Mouse (Mus musculus): ENCODE measurements at regions not wholly inside any gene's neighbourhood (a gene's known extent, or its start where the extent isn't known, plus 50 kb on each side); places are given as distances from the start of the nearest gene placed in this dataset.

- Histone ChIP-seq H3K4me3 (ENCODE audit: control insufficient read depth in 1 of 2, insufficient read depth in 1 of 2, low read depth in 2 of 2, low read length in 2 of 2) (no peak overlapping the region), H3K27ac (ENCODE audit: control insufficient read depth, low read depth, low read length) (no peak overlapping the region), H3K4me1 (ENCODE audit: control insufficient read depth in 1 of 2, insufficient read depth in 2 of 2, low read length in 2 of 2) (no peaks in the 10 kb centered on the region), H3K36me3 (ENCODE audit: control insufficient read depth in 1 of 2, insufficient read depth in 2 of 2, low read length in 2 of 2) (no peaks in the 10 kb centered on the region), H3K27me3 (ENCODE audit: control insufficient read depth in 1 of 2, insufficient read depth in 2 of 2, low read length in 2 of 2) (no peaks in the 10 kb centered on the region), H3K9me3 (replicated peaks; ENCODE audit: insufficient read depth, low read length) (no peaks in the 10 kb centered on the region), H3K79me2 (ENCODE audit: control insufficient read depth, insufficient read depth, low read length, poor library complexity) (no peaks in the 10 kb centered on the region), H3K9ac (ENCODE audit: control insufficient read depth, low read depth, low read length, poor library complexity, severe bottlenecking) (no peak overlapping the region)
- TF ChIP-seq POLR2AphosphoS5 (IDR thresholded peaks at IDR 0.05; ENCODE audit: borderline replicate concordance, low read depth, low read length) (no peak), CHD1 (IDR thresholded peaks at IDR 0.05; ENCODE audit: low read depth, low read length) (no peak), NELFE (IDR thresholded peaks at IDR 0.05; ENCODE audit: low read depth, low read length) (no peak), GABPA (IDR thresholded peaks at IDR 0.05; ENCODE audit: low read depth, low read length) (no peak), CTCF (IDR thresholded peaks at IDR 0.05 in 2 of 3, conservative IDR thresholded peaks at IDR 0.05 in 1 of 3; ENCODE audit: control insufficient read depth in 1 of 3, insufficient read depth in 1 of 3, low read depth in 2 of 3, low read length in 3 of 3, poor library complexity in 1 of 3, severe bottlenecking in 1 of 3) (no peak), JUND (IDR thresholded peaks at IDR 0.05; ENCODE audit: low read depth, low read length) (no peak), BHLHE40 (IDR thresholded peaks at IDR 0.05; ENCODE audit: borderline replicate concordance, low read depth, low read length) (no peak), KAT2A (conservative IDR thresholded peaks at IDR 0.05; ENCODE audit: low read depth, low read length) (no peak), ELF1 (IDR thresholded peaks at IDR 0.05; ENCODE audit: low read depth, low read length) (no peak), NRF1 (IDR thresholded peaks at IDR 0.05; ENCODE audit: insufficient read depth, low read depth, low read length, poor library complexity, severe bottlenecking) (no peak)
- DNase-seq (ENCODE audit: low read depth, low spot score) = no peak
Observed at GRCm38 (mm10) chr4:22263903-22264302, 93.4 kb upstream of the Fbxl4 start.

- H3K4me3 ChIP-seq (ENCODE audit: control insufficient read depth in 1 of 2, insufficient read depth in 1 of 2, low read depth in 2 of 2, low read length in 2 of 2) = no peak overlapping the region
- H3K36me3 ChIP-seq (ENCODE audit: control insufficient read depth in 1 of 2, insufficient read depth in 2 of 2, low read length in 2 of 2) = no peaks in the 10 kb centered on the region
- DNase-seq (ENCODE audit: low read depth, low spot score) = no peak
Observed at GRCm38 (mm10) chr4:22269064-22269463, 88.3 kb upstream of the Fbxl4 start.

More at GRCm38 (mm10) chr4:22269064-22269463, 88.3 kb upstream of the Fbxl4 start:
- H3K27me3 ChIP-seq (ENCODE audit: control insufficient read depth in 1 of 2, insufficient read depth in 2 of 2, low read length in 2 of 2) = no peaks in the 10 kb centered on the region
- no peak overlapping the region for H3K27ac ChIP-seq (ENCODE audit: control insufficient read depth, low read depth, low read length)
- H3K9me3 ChIP-seq (replicated peaks; ENCODE audit: insufficient read depth, low read length) = no peaks in the 10 kb centered on the region
- TF ChIP-seq POLR2AphosphoS5 (IDR thresholded peaks at IDR 0.05; ENCODE audit: borderline replicate concordance, low read depth, low read length) (no peak), RCOR1 (IDR thresholded peaks at IDR 0.05; ENCODE audit: low read depth, low read length) (no peak), MAFK (IDR thresholded peaks at IDR 0.05; ENCODE audit: borderline replicate concordance, low read depth, low read length) (no peak), SMC3 (IDR thresholded peaks at IDR 0.05; ENCODE audit: low read depth, low read length) (no peak), E2F4 (IDR thresholded peaks at IDR 0.05; ENCODE audit: borderline replicate concordance, low read depth, low read length) (no peak), ZKSCAN1 (IDR thresholded peaks at IDR 0.05; ENCODE audit: low read depth, low read length) (no peak), BHLHE40 (IDR thresholded peaks at IDR 0.05; ENCODE audit: borderline replicate concordance, low read depth, low read length) (no peak), NELFE (IDR thresholded peaks at IDR 0.05; ENCODE audit: low read depth, low read length) (no peak), TAL1 (IDR thresholded peaks at IDR 0.05; ENCODE audit: low read length) (no peak), NRF1 (IDR thresholded peaks at IDR 0.05; ENCODE audit: insufficient read depth, low read depth, low read length, poor library complexity, severe bottlenecking) (no peak), MXI1 (IDR thresholded peaks at IDR 0.05; ENCODE audit: low read depth, low read length) (no peak), USF1 (IDR thresholded peaks at IDR 0.05; ENCODE audit: low read depth, low read length) (no peak), ZC3H11A (IDR thresholded peaks at IDR 0.05; ENCODE audit: low read depth, low read length) (no peak), HCFC1 (IDR thresholded peaks at IDR 0.05; ENCODE audit: low read depth, low read length) (no peak), JUND (IDR thresholded peaks at IDR 0.05; ENCODE audit: low read depth, low read length) (no peak), TCF12 (IDR thresholded peaks at IDR 0.05; ENCODE audit: low read depth, low read length) (no peak), ZNF384 (IDR thresholded peaks at IDR 0.05; ENCODE audit: low read depth, low read length) (no peak), RAD21 (IDR thresholded peaks at IDR 0.05; ENCODE audit: low read depth, low read length) (no peak)
- H3K79me2 ChIP-seq (ENCODE audit: control insufficient read depth, insufficient read depth, low read length, poor library complexity) = no peaks in the 10 kb centered on the region
- no peaks in the 10 kb centered on the region for H3K4me1 ChIP-seq (ENCODE audit: control insufficient read depth in 1 of 2, insufficient read depth in 2 of 2, low read length in 2 of 2)
- no peak overlapping the region for H3K9ac ChIP-seq (ENCODE audit: control insufficient read depth, low read depth, low read length, poor library complexity, severe bottlenecking)

Measured in MEL (cell line).